Mouse (Mus musculus): ENCODE results near the gene Rcn2.

Rcn2 gene

GRCm38 (mm10) chr9:56097584-56098298 is 56.1 kb downstream of the Rcn2 start:
- DNase-seq (ENCODE audit: low spot score in 2 of 2), result no peak

- DNase-seq (ENCODE audit: low spot score in 2 of 2), result no peak
Measured at GRCm38 (mm10) chr9:56100041-56100522, 58.4 kb downstream of the Rcn2 start.

GRCm38 (mm10) chr9:56101022-56101421 is 59.4 kb downstream of the Rcn2 start:
- no peak for DNase-seq (ENCODE audit: low spot score in 2 of 2)

GRCm38 (mm10) chr9:56104921-56105320 is 63.3 kb downstream of the Rcn2 start:
- DNase-seq (ENCODE audit: low spot score in 2 of 2), result no peak

GRCm38 (mm10) chr9:56106274-56107072 is 64.8 kb downstream of the Rcn2 start:
- no peak for DNase-seq (ENCODE audit: low spot score in 2 of 2)

GRCm38 (mm10) chr9:56107527-56107926 is 65.9 kb downstream of the Rcn2 start:
- DNase-seq (ENCODE audit: low spot score in 2 of 2), result no peak

- no peak for DNase-seq (ENCODE audit: low spot score in 2 of 2)
Measured at GRCm38 (mm10) chr9:56108174-56108573, 66.5 kb downstream of the Rcn2 start.

Measured in frontal cortex, postnatal 36 days (tissue).